ENCODE assay signal across 10 mouse cellular contexts in the genomic region with DNA sequence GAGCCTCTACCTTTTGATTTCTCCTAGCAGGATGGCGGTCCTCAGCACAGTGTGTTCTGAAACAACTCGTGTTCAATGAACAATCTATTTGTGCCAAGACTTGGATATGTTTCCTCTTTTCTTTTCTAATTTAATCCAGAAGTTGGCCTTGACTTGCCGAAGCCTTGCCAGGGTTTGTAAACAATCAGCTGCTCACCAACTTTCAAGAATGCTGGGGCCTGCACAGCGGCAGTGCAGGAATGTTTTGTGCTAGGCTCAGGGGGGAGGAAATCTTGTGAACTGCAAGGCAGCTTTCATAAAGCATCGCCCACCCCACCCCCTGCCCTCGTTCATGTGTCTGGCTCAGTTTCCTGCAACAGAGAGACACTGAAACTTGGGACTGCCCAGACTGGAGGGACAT.
DNase-seq lines count a peak whose midpoint lies in the region; ATAC-seq lines count a peak whose summit lies in the region.
"Had no signal": no experiment of that assay in that cellular context is flagged by ENCODE, and none has a peak within 500 bp of the region (broad histone marks: within the 10 kb centered on the region; RNA-seq: fewer than 3 reads in every experiment).

No protein-coding gene starts in this region.

- ATAC-seq in liver, embryonic 11.5 days (replicated peaks; ENCODE audit: low FRiP score): no peak

- H3K4me1 ChIP-seq in liver, embryonic 11.5 days (replicated peaks; ENCODE audit: control insufficient read depth, insufficient read depth, low read length): no peaks in the 10 kb centered on the region

- WGBS in liver, embryonic 11.5 days: 72% methylated on average over 6 of the region's 6 CpGs

- H3K27ac ChIP-seq in liver, embryonic 11.5 days (ENCODE audit: low read depth, low read length): no peak overlapping the region
- H3K27ac ChIP-seq: kidney, postnatal 0 days had no signal

- DNase-seq in layer of hippocampus, adult 11-12 months (ENCODE audit: low spot score): peak; percentile 47
- DNase-seq in layer of hippocampus, adult 9-10 months (ENCODE audit: low spot score): no peak
- peak; percentile 55 to 56 for DNase-seq in frontal cortex, postnatal 36 days (ENCODE audit: low spot score in 2 of 2)
- peak; percentile 33 to 61 for DNase-seq in left cerebral cortex, adult 18-20 months (ENCODE audit: low spot score in 2 of 2)
- DNase-seq in right cerebral cortex, postnatal 10 days (ENCODE audit: low spot score in 2 of 2): peak; percentile 66 to 70
- DNase-seq in cerebellum, postnatal 36 days: no peak
- DNase-seq in cerebellum, adult 18-20 months: no peak
- DNase-seq in liver, embryonic 11.5 days (ENCODE audit: low spot score): no peak

- H3K27me3 ChIP-seq in liver, embryonic 11.5 days (replicated peaks; ENCODE audit: control insufficient read depth, insufficient read depth, low read length): no peaks in the 10 kb centered on the region

- H3K9ac ChIP-seq in liver, embryonic 11.5 days (ENCODE audit: low read depth, low read length): no peak overlapping the region

- no peak overlapping the region for H3K4me3 ChIP-seq in liver, embryonic 11.5 days (ENCODE audit: low read depth, low read length)

- no peaks in the 10 kb centered on the region for H3K9me3 ChIP-seq in liver, embryonic 11.5 days (ENCODE audit: control insufficient read depth, low read length)

- H3K4me2 ChIP-seq in liver, embryonic 11.5 days: no peak overlapping the region

- H3K36me3 ChIP-seq in liver, embryonic 11.5 days (ENCODE audit: control insufficient read depth, insufficient read depth, low read length): no peaks in the 10 kb centered on the region
- H3K36me3 ChIP-seq: G1E had no signal

Comparison
In these comparisons a context has a peak if more than half of its experiments do, and no peak if none do; other contexts are left out.
1. DNase-seq: peak in layer of hippocampus, adult 11-12 months (single experiment), frontal cortex, postnatal 36 days (2 of 2), left cerebral cortex, adult 18-20 months (2 of 2) and right cerebral cortex, postnatal 10 days (2 of 2); none in layer of hippocampus, adult 9-10 months (single experiment), cerebellum, postnatal 36 days (0 of 2), cerebellum, adult 18-20 months (0 of 2) and liver, embryonic 11.5 days (single experiment).